Mouse (Mus musculus) forebrain, embryonic 14.5 days (tissue): ENCODE measurements around the gene Carhsp1. TPM values are rescaled to one million over a fixed set of nuclear protein-coding genes. Genes with fewer than 3 reads are reported as not detected.
A peak's percentile ranks its signal among the peaks of the same experiment; 100 is the strongest.

Source experiments
- ATAC-seq: fragments of 200-750 bp; cut with Nextera tagmentation; 2 replicates; pipeline ENCODE4 v1.8.0; 2017; ENCODE audit warnings: mild to moderate bottlenecking, moderate library complexity
- DNase-seq: peaks from one replicate; pipeline ENCODE4 v3.0.0-alpha.2; 2015; ENCODE audit warnings: low spot score
- H3K27ac ChIP-seq: fragments of 300-500 bp; sonication (generic); 2 replicates; pipeline ENCODE4 v1.5.1; 2014; ENCODE audit warnings: low read depth, mild to moderate bottlenecking, control low read depth, low read length, moderate library complexity
- H3K27me3 ChIP-seq: fragments of 300-500 bp; sonication (generic); replicated peaks from 2 replicates; pipeline ENCODE4 v1.6.1; 2014; ENCODE audit warnings: low read length, control low read depth, mixed read lengths; ENCODE audit not compliant: control insufficient read depth, insufficient read depth
- H3K36me3 ChIP-seq: fragments of 300-500 bp; sonication (generic); 2 replicates; pipeline ENCODE4 v1.6.1; 2014; ENCODE audit warnings: low read length, control low read depth; ENCODE audit not compliant: control insufficient read depth, insufficient read depth
- H3K4me1 ChIP-seq: fragments of 300-500 bp; sonication (generic); 2 replicates; pipeline ENCODE4 v1.6.1; 2014; ENCODE audit warnings: antibody characterized with exemption, low read length, control low read depth; ENCODE audit not compliant: control insufficient read depth, insufficient read depth
- H3K4me2 ChIP-seq: fragments of 300-500 bp; sonication (generic); 2 replicates; pipeline ENCODE4 v1.6.1; 2014; ENCODE audit warnings: mild to moderate bottlenecking, control low read depth, low read length
- H3K4me3 ChIP-seq: fragments of 300-500 bp; sonication (generic); 2 replicates; pipeline ENCODE4 v1.5.1; 2014; ENCODE audit warnings: low read depth, low read length, control low read depth
- H3K9ac ChIP-seq: fragments of 300-500 bp; sonication (generic); 2 replicates; pipeline ENCODE4 v1.6.1; 2014; ENCODE audit warnings: mild to moderate bottlenecking, low read length, control low read depth, moderate library complexity
- H3K9me3 ChIP-seq: fragments of 300-500 bp; sonication (generic); replicated peaks from 2 replicates; pipeline ENCODE4 v1.6.1; 2016; ENCODE audit warnings: low read length, control low read depth, mixed read lengths; ENCODE audit not compliant: control insufficient read depth
- WGBS: fragments of 180-500 bp; shearing (Covaris S2); extraction: QIAGEN DNeasy Blood & Tissue Kit; methylation state at CpG from one replicate; pipeline ENCODE4 v1.1.7; 2014; 5-methylcytosine and 5-hydroxymethylcytosine counted together
- polyA plus RNA-seq: library from polyadenylated mRNA; unstranded; fragments of >200 nt; fragmentation: Nextera tagmentation; extraction: Ambion mirVana; gene quantifications from 2 replicates; pipeline ENCODE4 v1.2.1, GENCODE M21; 2014

Gene Carhsp1
- polyA plus RNA-seq, 1 experiment from 2014 or later: 95.0 TPM

DNA sequence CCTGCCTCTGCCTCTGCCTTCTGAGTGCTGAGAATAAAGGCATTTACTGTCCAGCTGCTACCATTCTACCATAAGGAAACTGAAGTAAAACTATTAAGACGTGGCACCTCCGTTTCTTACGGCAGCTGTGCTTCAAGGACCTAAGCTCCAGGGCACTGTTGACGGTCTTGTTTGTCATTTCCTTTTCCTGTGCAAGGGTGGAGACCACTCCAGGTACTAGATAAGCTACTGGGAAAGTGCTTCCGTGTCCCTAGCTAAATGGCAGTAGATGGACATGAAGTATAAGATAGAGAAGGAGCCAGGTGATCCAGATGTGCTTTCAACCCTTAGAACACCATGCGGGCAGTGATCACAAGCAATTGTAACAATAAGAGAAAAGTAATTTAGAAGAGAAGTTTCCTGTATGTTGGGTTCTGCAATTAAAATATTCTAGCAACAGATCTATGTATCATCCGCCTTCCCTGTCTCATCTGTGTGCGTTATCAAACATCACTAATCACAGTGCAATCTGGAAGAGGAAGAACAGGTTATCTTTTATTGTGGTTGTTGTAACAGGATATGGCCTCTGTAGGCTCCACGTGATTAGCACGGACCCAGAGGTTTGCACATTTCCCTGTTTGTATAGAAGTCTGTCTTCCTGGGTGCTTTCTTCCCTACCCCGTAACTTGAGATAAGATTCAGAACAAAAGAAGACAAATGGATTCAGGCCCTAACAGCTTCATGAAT, 32.3 kb downstream of the Carhsp1 start:
- no peak for ATAC-seq
- 94% methylated on average over 11 of the region's 11 CpGs for WGBS
- H3K36me3 ChIP-seq: peaks cover 30% of the 10 kb centered on the region
- no peak overlapping the region for H3K4me2 ChIP-seq
- no peak overlapping the region for H3K9ac ChIP-seq
- DNase-seq: no peak
- no peak overlapping the region for H3K4me3 ChIP-seq
- H3K27ac ChIP-seq: no peak overlapping the region
- H3K27me3 ChIP-seq: no peaks in the 10 kb centered on the region
- H3K9me3 ChIP-seq: no peaks in the 10 kb centered on the region
- H3K4me1 ChIP-seq: peaks cover 11% of the 10 kb centered on the region

DNA sequence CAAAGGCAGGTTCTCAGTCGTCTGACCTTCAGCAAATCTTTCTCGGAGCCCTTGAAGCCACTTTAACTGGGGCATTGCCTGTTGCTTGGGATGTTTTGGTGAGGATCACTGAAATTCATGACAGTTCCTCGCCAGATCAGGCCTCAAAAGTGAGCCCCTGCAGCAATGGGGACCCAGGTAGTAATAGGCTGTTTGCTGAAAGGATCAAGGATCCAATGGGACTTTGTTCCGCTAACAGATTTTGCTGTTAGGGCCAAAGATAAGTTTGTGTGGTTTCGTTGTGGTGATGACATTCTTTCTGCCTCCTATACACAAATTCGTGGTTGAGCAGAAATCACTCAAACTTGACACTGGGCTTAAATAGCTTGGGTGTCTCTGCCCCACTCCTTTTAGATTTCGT, 33.8 kb downstream of the Carhsp1 start:
- H3K9ac ChIP-seq: peak overlapping the region; percentile 64
- H3K27me3 ChIP-seq: no peaks in the 10 kb centered on the region
- peak overlapping the region; percentile 72 for H3K4me2 ChIP-seq
- H3K9me3 ChIP-seq: no peaks in the 10 kb centered on the region
- WGBS: 44% methylated on average over 7 of the region's 7 CpGs
- peaks cover 23% of the 10 kb centered on the region for H3K36me3 ChIP-seq
- H3K4me3 ChIP-seq: peak overlapping the region; percentile 49
- H3K27ac ChIP-seq: peak overlapping the region; percentile 62; the same call in 1 of the 2 replicates
- H3K4me1 ChIP-seq: peaks cover 11% of the 10 kb centered on the region
- no peak for DNase-seq
- ATAC-seq: no peak

DNA sequence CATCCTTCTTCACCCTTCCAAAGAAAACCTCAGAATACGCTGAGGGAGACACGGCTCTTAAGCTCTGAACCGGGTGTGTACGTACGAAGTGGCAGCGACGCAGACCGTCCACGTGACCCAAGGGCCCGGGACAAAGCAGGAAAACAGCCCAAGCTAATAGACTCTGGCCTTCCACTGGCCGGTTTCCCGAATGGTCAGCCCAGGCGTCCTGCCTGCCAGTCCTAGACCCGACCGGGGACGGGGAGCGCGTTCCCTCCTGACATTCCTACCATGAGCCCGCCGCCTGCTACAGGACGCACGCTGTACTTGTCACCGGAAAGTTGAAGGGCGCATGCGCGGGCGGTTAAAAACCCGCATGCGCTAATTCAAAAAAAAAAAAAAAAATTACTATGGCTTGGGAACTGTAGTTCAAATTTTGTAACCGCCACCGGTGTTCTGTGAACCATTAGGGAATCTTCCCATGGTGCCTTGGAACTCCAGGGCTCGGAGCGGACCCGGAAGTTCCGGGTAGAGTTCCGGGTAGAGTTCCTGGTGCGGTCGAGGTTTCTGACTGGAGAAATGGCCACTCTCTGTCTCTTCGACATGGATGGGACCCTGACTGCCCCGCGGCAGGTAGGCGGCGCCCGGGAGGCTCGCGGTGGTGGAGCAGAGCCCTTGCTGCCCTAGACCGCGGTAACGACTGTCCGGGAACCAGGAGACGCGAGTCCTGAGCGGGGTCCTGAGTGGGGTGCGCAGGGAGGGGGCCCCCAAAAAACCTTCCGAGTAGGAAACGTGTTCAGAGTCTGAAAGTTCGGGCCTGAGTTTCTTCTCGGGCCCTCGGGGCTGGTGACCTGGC, 34.5 kb downstream of the Carhsp1 start, which contains the start of the genes Pmm2 and Tmem186:
Gene Pmm2, plus strand, starts transcription at position 458 of the 835 bp plus-strand sequence.
Gene Tmem186, minus strand, starts transcription at position 496 of the 835 bp plus-strand sequence.
- H3K36me3 ChIP-seq: peaks cover 19% of the 10 kb centered on the region
- peak within 1 kb of the TSS; percentile 64 for H3K9ac ChIP-seq
- peak; percentile 98 for DNase-seq
- peak; percentile 97 for ATAC-seq
- under 1% methylated on average over 59 of the region's 59 CpGs for WGBS
- peak within 1 kb of the TSS; percentile 49 for H3K4me3 ChIP-seq
- no peaks in the 10 kb centered on the region for H3K9me3 ChIP-seq
- H3K27ac ChIP-seq: peak within 1 kb of the TSS; percentile 75
- H3K27me3 ChIP-seq: no peaks in the 10 kb centered on the region
- H3K4me1 ChIP-seq: peaks cover 11% of the 10 kb centered on the region
- H3K4me2 ChIP-seq: peak within 1 kb of the TSS; percentile 72

DNA sequence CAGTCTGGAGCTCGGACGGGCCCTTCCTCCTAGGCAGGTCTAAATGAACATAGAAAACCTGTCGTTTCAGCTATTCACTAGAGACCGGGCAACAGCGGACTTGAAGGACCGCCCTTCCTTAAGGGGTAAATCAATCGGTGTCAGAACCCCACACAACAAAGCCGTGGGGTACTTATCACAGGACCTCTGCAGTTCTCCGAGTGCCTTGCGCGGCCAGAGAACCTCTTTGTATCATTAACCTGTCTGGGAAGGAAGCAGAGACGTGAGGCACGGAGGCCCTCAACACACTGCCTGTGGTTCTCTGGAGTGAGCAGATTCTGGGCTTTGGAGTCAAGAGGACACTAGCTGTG, 35.1 kb downstream of the Carhsp1 start:
- Histone ChIP-seq H3K27ac (peak overlapping the region; percentile 75), H3K4me3 (peak overlapping the region; percentile 49), H3K4me2 (peak overlapping the region; percentile 72), H3K9ac (peak overlapping the region; percentile 64), H3K9me3 (no peaks in the 10 kb centered on the region), H3K27me3 (no peaks in the 10 kb centered on the region), H3K4me1 (peaks cover 11% of the 10 kb centered on the region), H3K36me3 (peaks cover 25% of the 10 kb centered on the region)
- ATAC-seq (no peak; the same call in none of the 2 replicates), DNase-seq (no peak)
- 0% methylated on average over 13 of the region's 13 CpGs for WGBS

- H3K4me2 ChIP-seq: no peak overlapping the region
- ATAC-seq: no peak
- WGBS: 89% methylated on average over 5 of the region's 5 CpGs
- H3K27me3 ChIP-seq: no peaks in the 10 kb centered on the region
- H3K4me1 ChIP-seq: peaks cover 6% of the 10 kb centered on the region
- no peak overlapping the region for H3K9ac ChIP-seq
- peaks cover 30% of the 10 kb centered on the region for H3K36me3 ChIP-seq
- no peak overlapping the region for H3K4me3 ChIP-seq
- H3K9me3 ChIP-seq: no peaks in the 10 kb centered on the region
- no peak for DNase-seq
- H3K27ac ChIP-seq: no peak overlapping the region
Observed at GRCm38 (mm10) chr16:8631428-8631827, 40.5 kb downstream of the Carhsp1 start.

DNA sequence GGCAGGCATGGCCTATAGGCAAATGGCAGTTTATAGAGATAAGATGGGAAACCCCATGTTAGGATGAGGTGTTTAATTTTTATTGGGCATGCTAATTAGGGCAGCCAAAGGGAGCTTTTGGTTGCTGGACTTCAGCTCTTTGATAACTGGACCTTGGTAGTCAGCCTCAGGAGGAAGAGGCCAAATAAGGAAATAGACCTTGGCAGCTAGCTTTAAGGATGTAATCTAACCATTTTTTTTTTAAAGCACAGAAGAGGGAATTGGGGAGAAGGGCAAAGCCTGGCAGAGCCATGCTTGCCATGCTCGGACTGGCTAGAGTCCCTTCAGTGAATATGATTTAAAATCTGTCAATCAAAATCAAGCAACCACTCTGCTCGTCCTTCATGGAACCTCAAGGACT, 41.5 kb downstream of the Carhsp1 start:
- H3K36me3 ChIP-seq: peaks cover 25% of the 10 kb centered on the region
- H3K4me3 ChIP-seq: no peak overlapping the region
- no peak overlapping the region for H3K27ac ChIP-seq
- ATAC-seq (no peak), DNase-seq (no peak)
- H3K9ac ChIP-seq: no peak overlapping the region
- H3K4me2 ChIP-seq: no peak overlapping the region
- 80% methylated on average over 2 of the region's 2 CpGs for WGBS
- no peaks in the 10 kb centered on the region for H3K27me3 ChIP-seq
- H3K4me1 ChIP-seq: no peaks in the 10 kb centered on the region
- no peaks in the 10 kb centered on the region for H3K9me3 ChIP-seq

DNA sequence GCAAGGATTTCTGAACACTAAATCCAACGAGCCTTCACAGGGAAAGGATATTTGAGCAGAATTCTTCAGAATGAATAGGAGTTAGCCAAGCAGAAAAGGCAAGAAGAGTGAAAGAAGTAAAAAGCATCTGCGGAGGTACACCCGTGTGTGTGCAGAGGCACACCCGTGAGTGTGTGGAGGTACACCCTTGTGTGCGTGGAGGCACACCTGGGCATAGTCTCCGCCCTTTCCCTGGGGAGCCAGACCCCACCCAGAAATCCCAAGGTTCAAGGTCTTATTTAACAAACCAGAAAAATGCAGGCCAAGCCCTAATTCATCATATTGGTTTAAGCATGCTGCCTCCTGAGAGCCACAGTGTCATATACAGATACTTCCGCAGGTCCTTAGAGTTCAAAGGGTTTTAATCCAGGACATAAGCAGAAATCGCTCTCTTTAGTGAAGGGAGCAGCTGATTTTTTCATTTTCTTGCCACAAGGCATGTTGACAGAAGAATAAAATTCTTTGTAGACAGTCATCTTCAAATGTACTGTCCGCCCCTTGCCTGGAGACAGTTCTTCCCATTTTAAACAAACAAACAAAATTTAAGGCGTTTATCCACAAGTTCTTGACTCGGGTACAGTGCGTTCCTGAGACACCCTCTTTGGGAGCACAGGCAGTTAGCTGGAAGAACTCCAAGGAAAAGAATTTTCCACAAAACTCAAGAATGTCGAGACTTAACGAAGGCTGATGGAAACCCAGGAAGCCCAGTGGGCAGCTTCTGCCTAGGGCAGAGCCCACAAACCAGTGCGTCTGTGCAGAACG, 51.4 kb downstream of the Carhsp1 start:
- ATAC-seq (no peak), DNase-seq (no peak)
- 82% methylated on average over 16 of the region's 16 CpGs for WGBS
- Histone ChIP-seq H3K9me3 (no peaks in the 10 kb centered on the region), H3K9ac (no peak overlapping the region), H3K4me3 (no peak overlapping the region), H3K27ac (no peak overlapping the region), H3K4me2 (no peak overlapping the region), H3K4me1 (no peaks in the 10 kb centered on the region), H3K36me3 (0 out of 2 replicates have a peak, but pooled peaks cover 3% of the 10 kb centered on the region), H3K27me3 (no peaks in the 10 kb centered on the region)

DNA sequence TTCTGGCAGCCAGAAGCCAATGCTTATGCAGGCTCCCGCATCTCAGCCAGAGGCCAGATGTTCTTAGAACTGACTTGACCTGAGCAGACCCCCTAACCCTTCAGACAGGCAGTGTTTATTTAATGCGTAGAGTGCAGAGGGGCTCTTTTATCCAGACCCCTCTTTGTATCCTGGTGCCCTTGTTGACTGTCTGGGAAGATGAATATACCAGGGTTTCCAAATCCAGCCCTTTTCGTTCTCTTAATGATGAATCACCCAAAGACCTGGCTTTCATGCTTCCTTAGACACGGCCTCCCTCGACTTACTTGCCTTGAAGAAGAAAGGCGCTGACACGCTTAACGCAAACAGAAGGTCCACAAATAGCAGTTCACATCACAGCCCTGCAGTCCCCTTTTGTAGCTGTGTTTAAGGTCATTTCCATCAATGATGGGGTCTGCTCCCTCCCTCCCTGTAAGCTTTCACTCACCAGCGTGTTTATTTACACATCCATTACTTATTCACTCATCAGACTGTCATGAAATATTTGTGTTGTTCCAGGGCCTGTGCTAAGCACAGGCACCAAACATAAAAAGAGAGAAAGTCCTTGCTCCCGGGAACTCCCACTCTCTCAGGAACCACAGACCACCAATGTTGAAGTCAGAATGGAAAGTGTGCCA, 52.2 kb downstream of the Carhsp1 start:
- H3K9me3 ChIP-seq: no peaks in the 10 kb centered on the region
- H3K4me1 ChIP-seq: no peaks in the 10 kb centered on the region
- H3K36me3 ChIP-seq: 0 out of 2 replicates have a peak, but pooled peaks cover 3% of the 10 kb centered on the region
- no peaks in the 10 kb centered on the region for H3K27me3 ChIP-seq
- no peak overlapping the region for H3K4me2 ChIP-seq
- 66% methylated on average over 10 of the region's 10 CpGs for WGBS
- no peak overlapping the region for H3K4me3 ChIP-seq
- no peak overlapping the region for H3K27ac ChIP-seq
- DNase-seq (no peak), ATAC-seq (no peak)
- H3K9ac ChIP-seq: no peak overlapping the region
